Mouse (Mus musculus) lung, postnatal 0 days (tissue): ENCODE results near the gene Fbxl13.

Experiments used
- CTCF ChIP-seq: IDR thresholded peaks from 2 replicates; pipeline ENCODE4 v1.5.1; 2016; ENCODE audit warnings: antibody characterized with exemption, mild to moderate bottlenecking
- EP300 ChIP-seq: IDR thresholded peaks from 2 replicates; pipeline ENCODE4 v1.6.1; 2016; ENCODE audit warnings: antibody characterized with exemption, mild to moderate bottlenecking, control low read depth

DNA sequence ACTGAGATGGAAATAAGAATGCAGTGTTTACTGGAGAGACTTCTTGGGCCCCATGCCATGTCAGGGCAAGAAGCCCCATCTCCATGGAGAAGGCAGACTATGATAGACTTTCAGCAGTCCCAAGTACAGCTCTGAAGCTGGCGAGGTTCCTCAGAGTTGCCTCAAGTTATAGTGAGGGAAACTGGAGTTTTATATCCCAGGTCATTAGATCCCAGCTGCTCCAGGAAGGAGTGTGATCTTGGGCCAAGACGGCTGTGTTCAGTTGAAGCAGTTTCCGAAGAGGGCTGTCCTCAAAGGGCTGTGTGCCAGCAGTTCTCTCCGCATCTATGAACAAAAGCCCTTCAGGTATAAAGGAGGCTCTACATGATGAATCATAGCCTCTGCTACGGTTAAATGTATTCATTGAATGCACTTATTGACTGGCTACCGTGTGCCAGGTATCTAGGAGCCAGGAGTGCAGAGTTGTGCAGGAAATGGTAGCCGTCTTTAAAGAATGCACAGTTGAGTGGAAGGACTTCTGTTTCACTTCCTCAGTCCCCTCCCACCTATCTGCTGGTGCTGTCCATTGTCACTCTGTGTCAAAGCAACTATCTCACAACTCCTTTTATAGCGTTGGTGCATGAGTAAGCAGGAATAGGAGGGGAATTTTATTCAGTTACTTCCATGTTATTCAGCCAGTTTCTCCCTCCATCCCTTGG, 204.5 kb downstream of the Fbxl13 start:
- TF ChIP-seq CTCF (no peak), EP300 (no peak)
